Mouse (Mus musculus) heart, postnatal 0 days (tissue): ENCODE data around the gene Topbp1.

ENCODE experiments used
- CTCF ChIP-seq: IDR thresholded peaks from 2 replicates; pipeline ENCODE4 v1.5.1; 2016; ENCODE audit warnings: antibody characterized with exemption, control low read depth, low read depth
- EP300 ChIP-seq: IDR thresholded peaks from 2 replicates; pipeline ENCODE4 v1.6.1; 2016; ENCODE audit warnings: antibody characterized with exemption, low read depth

DNA sequence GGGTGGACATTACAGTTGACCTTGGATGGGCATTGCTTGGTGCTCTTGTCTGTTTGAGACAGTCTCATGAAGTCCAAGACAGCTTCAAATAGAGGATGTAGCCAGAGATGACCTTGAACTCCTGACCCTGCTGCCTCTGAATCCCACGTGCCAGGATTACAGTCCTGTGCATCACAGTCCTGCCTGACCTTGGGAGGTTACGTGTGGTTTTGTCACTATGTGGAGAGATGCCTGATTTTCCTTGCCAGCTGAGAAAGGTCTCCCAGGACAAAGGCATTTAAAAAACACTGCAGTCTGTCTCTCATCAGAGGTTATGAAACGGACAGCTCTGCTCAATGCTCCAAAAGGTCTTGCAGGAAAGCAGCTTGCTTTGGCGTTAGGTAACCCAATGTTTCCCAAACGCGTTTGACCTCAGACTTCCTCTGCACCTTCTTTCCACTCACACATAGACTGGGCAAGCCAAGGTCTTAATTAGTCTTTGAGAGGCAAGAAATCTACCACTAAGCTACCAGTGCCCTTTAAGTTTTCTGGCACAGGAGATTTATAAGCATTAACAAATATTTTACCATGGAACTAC is 86.9 kb downstream of the Topbp1 start:
- TF ChIP-seq CTCF (no peak), EP300 (no peak)
